Mouse (Mus musculus) spleen, adult 2 months (tissue): ENCODE data around the gene Ociad2.

Experiments
- CTCF ChIP-seq: fragments of 200-500 bp; IDR thresholded peaks from 2 replicates; pipeline ENCODE4 v1.5.1; 2011; ENCODE audit warnings: mild to moderate bottlenecking, inconsistent platforms; ENCODE audit not compliant: insufficient read depth, insufficient read length, insufficient replicate concordance; ENCODE audit errors: extremely low read depth
- POLR2A ChIP-seq: fragments of 200-500 bp; IDR thresholded peaks from 2 replicates; pipeline ENCODE4 v1.6.1; 2011; ENCODE audit warnings: low read depth, low read length, inconsistent platforms

GRCm38 (mm10) chr5:73310401-73310800 lies 30.4 kb downstream of the Ociad2 start:
- TF ChIP-seq CTCF (no peak), POLR2A (no peak)
